Mouse (Mus musculus) heart, postnatal 0 days (tissue): Measurements from ENCODE around the gene Ccsap. TPM values are rescaled to one million over a fixed set of nuclear protein-coding genes. Genes with fewer than 3 reads are reported as not detected.

ENCODE experiments used
- ATAC-seq: fragments of 200-750 bp; cut with Nextera tagmentation; 2 replicates; pipeline ENCODE4 v1.8.0; 2017; ENCODE audit warnings: low read depth, moderate number of reproducible peaks, moderate library complexity; ENCODE audit not compliant: insufficient read depth
- DNase-seq: peaks from one replicate; pipeline ENCODE4 v3.0.0-alpha.2; 2016; ENCODE audit warnings: low spot score
- H3K27ac ChIP-seq: fragments of 300-500 bp; sonication (generic); 2 replicates; pipeline ENCODE4 v1.5.1; 2014; ENCODE audit warnings: low read depth, mild to moderate bottlenecking
- H3K27me3 ChIP-seq: fragments of 300-500 bp; sonication (generic); 2 replicates; pipeline ENCODE4 v1.6.1; 2014; ENCODE audit warnings: low read length, mixed read lengths; ENCODE audit not compliant: control insufficient read depth, insufficient read depth
- H3K36me3 ChIP-seq: fragments of 300-500 bp; sonication (generic); replicated peaks from 2 replicates; pipeline ENCODE4 v1.6.1; 2014; ENCODE audit warnings: low read length, mixed read lengths; ENCODE audit not compliant: control insufficient read depth, insufficient read depth
- H3K4me1 ChIP-seq: fragments of 300-500 bp; sonication (generic); 2 replicates; pipeline ENCODE4 v1.6.1; 2014; ENCODE audit warnings: antibody characterized with exemption; ENCODE audit not compliant: control insufficient read depth, insufficient read depth
- H3K4me2 ChIP-seq: fragments of 300-500 bp; sonication (generic); 2 replicates; pipeline ENCODE4 v1.6.1; 2014; ENCODE audit warnings: low read depth, mild to moderate bottlenecking, low read length, moderate library complexity
- H3K4me3 ChIP-seq: fragments of 300-500 bp; sonication (generic); 2 replicates; pipeline ENCODE4 v1.5.1; 2014; ENCODE audit warnings: low read depth, low read length
- H3K9ac ChIP-seq: fragments of 300-500 bp; sonication (generic); replicated peaks from 2 replicates; pipeline ENCODE4 v1.6.1; 2014; ENCODE audit warnings: low read depth, low read length, mixed read lengths
- H3K9me3 ChIP-seq: fragments of 300-500 bp; sonication (generic); replicated peaks from 2 replicates; pipeline ENCODE4 v1.6.1; 2016; ENCODE audit warnings: low read length; ENCODE audit not compliant: control insufficient read depth
- CTCF ChIP-seq: IDR thresholded peaks from 2 replicates; pipeline ENCODE4 v1.5.1; 2016; ENCODE audit warnings: antibody characterized with exemption, control low read depth, low read depth
- EP300 ChIP-seq: IDR thresholded peaks from 2 replicates; pipeline ENCODE4 v1.6.1; 2016; ENCODE audit warnings: antibody characterized with exemption, low read depth
- WGBS: fragments of 180-500 bp; shearing (Covaris S2); extraction: QIAGEN DNeasy Blood & Tissue Kit; methylation state at CpG from one replicate; pipeline ENCODE4 v1.1.7; 2014; 5-methylcytosine and 5-hydroxymethylcytosine counted together
- polyA plus RNA-seq: library from polyadenylated mRNA; unstranded; fragments of >200 nt; fragmentation: Nextera tagmentation; extraction: Ambion mirVana; gene quantifications from 2 replicates; pipeline ENCODE4 v1.2.1, GENCODE M21; 2015
- total RNA-seq: library from RNA; depleted of rRNA; stranded (reverse); fragments of >200 nt; gene quantifications from 2 replicates; pipeline ENCODE4 v1.2.3, GENCODE M21; 2014; ENCODE audit warnings: low replicate concordance

Ccsap gene
- total and polyA plus RNA-seq, 2 experiments from 2014 or later: 1.2 to 5.1 TPM

GRCm38 (mm10) chr8:123865786-123866185, 5.8 kb upstream of the Ccsap start:
- WGBS: 69% methylated on average over 7 of the region's 7 CpGs
- ATAC-seq (no peak), DNase-seq (no peak)
- Histone ChIP-seq H3K27me3 (0 out of 2 replicates have a peak, but pooled peaks cover 3% of the 10 kb centered on the region), H3K4me3 (no peak overlapping the region), H3K4me2 (no peak overlapping the region), H3K9me3 (no peaks in the 10 kb centered on the region), H3K9ac (no peak overlapping the region), H3K36me3 (no peaks in the 10 kb centered on the region), H3K27ac (no peak overlapping the region), H3K4me1 (no peaks in the 10 kb centered on the region; the same call in 1 of the 2 replicates)
- TF ChIP-seq EP300 (no peak), CTCF (no peak)

GRCm38 (mm10) chr8:123860386-123860785, 377 bp upstream of the Ccsap start:
- peaks cover 11% of the 10 kb centered on the region for H3K4me1 ChIP-seq
- H3K4me3 ChIP-seq: no peak overlapping the region
- DNase-seq (no peak), ATAC-seq (no peak)
- H3K27me3 ChIP-seq: 0 out of 2 replicates have a peak, but pooled peaks cover 3% of the 10 kb centered on the region
- no peak overlapping the region for H3K9ac ChIP-seq
- no peaks in the 10 kb centered on the region for H3K9me3 ChIP-seq
- H3K27ac ChIP-seq: no peak overlapping the region
- no peak for TF ChIP-seq EP300
- no peak overlapping the region; the same call in 1 of the 2 replicates for H3K4me2 ChIP-seq
- 69% methylated on average over 4 of the region's 4 CpGs for WGBS
- H3K36me3 ChIP-seq: no peaks in the 10 kb centered on the region

DNA sequence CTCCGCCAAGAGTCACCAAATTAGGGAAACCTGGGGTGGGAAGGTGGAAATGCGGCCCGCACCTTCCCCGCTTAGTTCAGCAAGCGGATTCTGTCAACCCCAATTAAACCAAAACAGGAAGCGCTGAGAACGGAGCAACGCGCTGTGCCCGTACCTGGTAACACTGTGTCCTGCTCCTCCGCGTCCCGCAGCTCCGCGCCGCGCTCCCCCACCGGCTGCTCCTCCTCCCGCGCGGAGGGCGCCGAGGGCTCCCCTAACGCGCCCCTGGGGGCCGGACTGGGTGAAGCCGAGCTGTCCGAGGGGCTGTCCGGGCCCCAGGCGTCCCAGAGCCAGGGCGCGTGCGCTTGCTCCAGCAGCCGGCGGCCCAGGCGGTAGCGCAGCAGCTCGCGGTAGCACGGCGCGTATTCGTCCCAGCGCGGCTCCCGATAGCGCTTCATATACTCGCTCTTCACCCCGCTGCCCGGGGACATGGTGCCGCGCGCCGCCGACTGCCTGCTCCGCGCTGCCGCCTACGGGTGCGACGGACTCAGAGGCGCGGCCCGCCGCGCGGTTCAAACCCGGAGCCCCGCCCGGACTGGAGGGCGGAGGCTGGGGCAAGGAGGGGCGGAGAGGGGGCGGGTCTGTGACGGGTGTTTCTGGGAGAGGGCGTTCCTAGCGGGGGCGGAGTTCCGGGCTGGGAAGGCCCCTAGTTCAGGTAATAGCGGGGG, 915 bp downstream of the Ccsap start:
- under 1% methylated on average over 62 of the region's 79 CpGs for WGBS

GRCm38 (mm10) chr8:123858574-123858940, 1.5 kb downstream of the Ccsap start:
- H3K36me3 ChIP-seq: no peaks in the 10 kb centered on the region
- H3K27me3 ChIP-seq: no peaks in the 10 kb centered on the region
- WGBS: 1% methylated on average over 17 of the region's 17 CpGs
- DNase-seq (peak; percentile 15), ATAC-seq (no peak)
- H3K4me3 ChIP-seq: peak overlapping the region; percentile 64
- no peaks in the 10 kb centered on the region for H3K9me3 ChIP-seq
- H3K4me1 ChIP-seq: peaks cover 11% of the 10 kb centered on the region; the same call in 1 of the 2 replicates
- no peak overlapping the region for H3K27ac ChIP-seq
- TF ChIP-seq EP300: no peak
- no peak for TF ChIP-seq CTCF
- H3K9ac ChIP-seq: peak overlapping the region; percentile 58
- peak overlapping the region; percentile 75 for H3K4me2 ChIP-seq

More for the DNA sequence above, 915 bp downstream of the Ccsap start:
- Histone ChIP-seq H3K9ac (peak overlapping the region; percentile 58), H3K9me3 (no peaks in the 10 kb centered on the region), H3K27ac (no peak overlapping the region), H3K4me3 (peak overlapping the region; percentile 64), H3K4me1 (peaks cover 11% of the 10 kb centered on the region), H3K4me2 (peak overlapping the region; percentile 75), H3K36me3 (no peaks in the 10 kb centered on the region), H3K27me3 (0 out of 2 replicates have a peak, but pooled peaks cover 3% of the 10 kb centered on the region)
- peak; percentile 30 for TF ChIP-seq CTCF
- no peak for TF ChIP-seq EP300
- peak; percentile 86 for DNase-seq
- ATAC-seq: peak; percentile 96

- no peak for DNase-seq
- H3K9me3 ChIP-seq: no peaks in the 10 kb centered on the region
- no peak overlapping the region for H3K4me2 ChIP-seq
- ATAC-seq: no peak
- no peaks in the 10 kb centered on the region for H3K27me3 ChIP-seq
- peaks cover 11% of the 10 kb centered on the region; the same call in 1 of the 2 replicates for H3K4me1 ChIP-seq
- H3K9ac ChIP-seq: no peak overlapping the region
- no peaks in the 10 kb centered on the region for H3K36me3 ChIP-seq
- H3K27ac ChIP-seq: no peak overlapping the region
- no peak for TF ChIP-seq CTCF
- no peak for TF ChIP-seq EP300
- WGBS: 83% methylated on average over 3 of the region's 3 CpGs
- H3K4me3 ChIP-seq: no peak overlapping the region
Observed at GRCm38 (mm10) chr8:123857361-123857760, 2.6 kb downstream of the Ccsap start.
